22 mouse cellular contexts compared by ENCODE assay signal in genomic region chr2:162548312-162548711, GRCm38 (mm10).
A peak's percentile ranks its signal among the peaks of the same experiment; 100 is the strongest.
DNase-seq lines count a peak whose midpoint lies in the region; ATAC-seq lines count a peak whose summit lies in the region.
"Had no signal": no experiment of that assay in that cellular context is flagged by ENCODE, and none has a peak within 500 bp of the region (broad histone marks: within the 10 kb centered on the region; RNA-seq: fewer than 3 reads in every experiment).

No protein-coding gene starts in this region.

- no peaks in the 10 kb centered on the region for H3K9me3 ChIP-seq in forebrain, embryonic 14.5 days (replicated peaks; ENCODE audit: control insufficient read depth, low read length)
- 0 out of 2 replicates have a peak, but pooled peaks cover 4% of the 10 kb centered on the region for H3K9me3 ChIP-seq in forebrain, embryonic 10.5 days
- H3K9me3 ChIP-seq in kidney, embryonic 16.5 days (ENCODE audit: low read length) = no peaks in the 10 kb centered on the region
- H3K9me3 ChIP-seq: heart, embryonic 12.5 days; hindbrain, embryonic 15.5 days; limb, embryonic 15.5 days; lung, embryonic 15.5 days; neural tube, embryonic 13.5 days had no signal

- no peak overlapping the region for H3K4me3 ChIP-seq in forebrain, embryonic 14.5 days (ENCODE audit: low read depth, low read length)
- no peak overlapping the region for H3K4me3 ChIP-seq in forebrain, embryonic 10.5 days
- H3K4me3 ChIP-seq in kidney, embryonic 16.5 days (ENCODE audit: low read length) = no peak overlapping the region
- H3K4me3 ChIP-seq: heart, embryonic 12.5 days; hindbrain, embryonic 15.5 days; layer of hippocampus, adult 2 months; limb, embryonic 15.5 days; lung, embryonic 15.5 days; midbrain, embryonic 10.5 days; neural tube, embryonic 13.5 days had no signal

- H3K36me3 ChIP-seq in forebrain, embryonic 14.5 days (ENCODE audit: control insufficient read depth, insufficient read depth, low read length) = no peaks in the 10 kb centered on the region
- H3K36me3 ChIP-seq in forebrain, embryonic 10.5 days (replicated peaks) = no peaks in the 10 kb centered on the region
- H3K36me3 ChIP-seq in kidney, embryonic 16.5 days (ENCODE audit: insufficient read depth, low read length) = no peaks in the 10 kb centered on the region
- H3K36me3 ChIP-seq: heart, embryonic 12.5 days; hindbrain, embryonic 15.5 days; limb, embryonic 15.5 days; lung, embryonic 15.5 days; midbrain, embryonic 10.5 days; neural tube, embryonic 13.5 days had no signal

- no peaks in the 10 kb centered on the region for H3K27me3 ChIP-seq in forebrain, embryonic 14.5 days (replicated peaks; ENCODE audit: control insufficient read depth, insufficient read depth, low read length)
- H3K27me3 ChIP-seq in forebrain, embryonic 10.5 days (ENCODE audit: poor library complexity, severe bottlenecking) = no peaks in the 10 kb centered on the region
- no peaks in the 10 kb centered on the region for H3K27me3 ChIP-seq in kidney, embryonic 16.5 days (ENCODE audit: insufficient read depth, low read length)
- H3K27me3 ChIP-seq: heart, embryonic 12.5 days; hindbrain, embryonic 15.5 days; limb, embryonic 15.5 days; lung, embryonic 15.5 days; neural tube, embryonic 13.5 days had no signal

- DNase-seq in forebrain, embryonic 14.5 days (ENCODE audit: low spot score) = peak; percentile 77
- no peak for DNase-seq in forebrain, embryonic 10.5 days (ENCODE audit: extremely low spot score, low spot score)
- peak; percentile 17 for DNase-seq in layer of hippocampus, adult 9-11 months
- no peak for DNase-seq in layer of hippocampus, adult 11-12 months (ENCODE audit: low spot score)
- DNase-seq in lung, postnatal 10 days = peak; percentile 23
- DNase-seq in lung, adult 18-20 months = no peak
- DNase-seq in brain, embryonic 18.5 days (ENCODE audit: low read depth, low spot score) = peak; percentile 16
- DNase-seq: adrenal gland, adult 8-10 months; cerebellum, adult 8-10 months; gastrocnemius, postnatal 25 days; spleen, adult 18-20 months; thymus, adult 2 months had no signal

- H3K27ac ChIP-seq in forebrain, embryonic 14.5 days (ENCODE audit: low read depth, low read length) = no peak overlapping the region
- no peak overlapping the region for H3K27ac ChIP-seq in forebrain, embryonic 10.5 days
- H3K27ac ChIP-seq in kidney, embryonic 16.5 days (ENCODE audit: low read length) = no peak overlapping the region
- H3K27ac ChIP-seq: hindbrain, embryonic 15.5 days; kidney, postnatal 0 days; layer of hippocampus, adult 2 months; limb, embryonic 15.5 days; lung, embryonic 15.5 days; midbrain, embryonic 10.5 days; neural tube, embryonic 13.5 days had no signal

- H3K9ac ChIP-seq in forebrain, embryonic 14.5 days (ENCODE audit: low read length) = no peak overlapping the region
- H3K9ac ChIP-seq in kidney, embryonic 16.5 days (replicated peaks; ENCODE audit: low read length) = no peak overlapping the region
- H3K9ac ChIP-seq: heart, embryonic 12.5 days; hindbrain, embryonic 15.5 days; limb, embryonic 15.5 days; lung, embryonic 15.5 days; neural tube, embryonic 13.5 days had no signal

- 40% methylated on average over 8 of the region's 8 CpGs for WGBS in forebrain, embryonic 14.5 days
- 91% methylated on average over 8 of the region's 8 CpGs for WGBS in forebrain, embryonic 10.5 days
- 80% methylated on average over 8 of the region's 8 CpGs for WGBS in kidney, embryonic 16.5 days

- 0 out of 2 replicates have a peak, but pooled peaks cover 2% of the 10 kb centered on the region for H3K4me1 ChIP-seq in forebrain, embryonic 14.5 days (ENCODE audit: control insufficient read depth, insufficient read depth, low read length)
- no peaks in the 10 kb centered on the region; the same call in 1 of the 2 replicates for H3K4me1 ChIP-seq in forebrain, embryonic 10.5 days
- H3K4me1 ChIP-seq in kidney, embryonic 16.5 days (ENCODE audit: insufficient read depth, low read length) = no peaks in the 10 kb centered on the region; the same call in 1 of the 2 replicates
- H3K4me1 ChIP-seq: heart, embryonic 12.5 days; limb, embryonic 15.5 days; lung, embryonic 15.5 days; midbrain, embryonic 10.5 days had no signal

- ATAC-seq in forebrain, embryonic 14.5 days = no peak
- no peak for ATAC-seq in kidney, embryonic 16.5 days (ENCODE audit: low FRiP score, low TSS enrichment)
- ATAC-seq: intestine, postnatal 0 days had no signal

- no peak overlapping the region for H3K4me2 ChIP-seq in forebrain, embryonic 14.5 days (ENCODE audit: low read length)
- H3K4me2 ChIP-seq in kidney, embryonic 16.5 days (replicated peaks; ENCODE audit: low read depth, low read length) = no peak overlapping the region
- H3K4me2 ChIP-seq: heart, embryonic 12.5 days; hindbrain, embryonic 15.5 days; limb, embryonic 15.5 days; lung, embryonic 15.5 days; neural tube, embryonic 13.5 days had no signal

Comparison
In these comparisons a context has a peak if more than half of its experiments do, and no peak if none do; other contexts are left out.
1. DNase-seq: peak in forebrain, embryonic 14.5 days (single experiment), layer of hippocampus, adult 9-11 months (single experiment), lung, postnatal 10 days (single experiment) and brain, embryonic 18.5 days (single experiment); none in forebrain, embryonic 10.5 days (single experiment), layer of hippocampus, adult 11-12 months (single experiment) and lung, adult 18-20 months (0 of 2).